Mouse (Mus musculus) gastrocnemius, postnatal 4 days (tissue): Measurements from ENCODE around the gene Aplnr. TPM values are rescaled to one million over a fixed set of nuclear protein-coding genes. Genes with fewer than 3 reads are reported as not detected.

Experiments
- DNase-seq, 2 experiments: peaks; one replicate each; pipeline ENCODE4 v3.0.0; 2021 to 2022; ENCODE audit warnings: low spot score in 2 of 2, mixed read lengths in 2 of 2
- long read RNA-seq, 2 experiments: library from polyadenylated mRNA; stranded (forward); transcript quantifications; one replicate each; pipeline ENCODE4 v2.0.0; 2021
- total RNA-seq, 2 experiments: library from RNA; stranded (reverse); gene quantifications; 2 replicates each; pipeline ENCODE4 v1.2.3; 2021

Gene Aplnr
- 10 to 100 TPM; 86.8 to 91.9 TPM for total RNA-seq
- long read RNA-seq, experiment 1, transcript Aplnr-201 (1 exons, 3,699 nt) = major isoform, 77 of 78 reads
- long read RNA-seq, experiment 1, partial matches to known transcripts = 0 of 78 reads
- long read RNA-seq, experiment 1, other reads (novel, unspliced or antisense) = 1 of 78 reads
- long read RNA-seq, experiment 2, transcript Aplnr-201 (1 exons, 3,699 nt) = major isoform, 93 of 96 reads
- long read RNA-seq, experiment 2, partial matches to known transcripts = 0 of 96 reads
- long read RNA-seq, experiment 2, other reads (novel, unspliced or antisense) = 3 of 96 reads

- DNase-seq = no peak
These were observed at the start of gene Aplnr for GRCm38 (mm10) chr2:85136089-85136488. Gene Aplnr (plus strand): TSS chr2:85136225.

- DNase-seq = peak in 1 of 2 experiments; percentile 15
These were observed 47.0 kb upstream of the Aplnr start for GRCm38 (mm10) chr2:85088716-85089646.

GRCm38 (mm10) chr2:85091325-85091724, 44.7 kb upstream of the Aplnr start:
- no peak for DNase-seq

- no peak for DNase-seq
These were observed 42.6 kb upstream of the Aplnr start for GRCm38 (mm10) chr2:85093376-85093775.

GRCm38 (mm10) chr2:85095906-85096305, 40.1 kb upstream of the Aplnr start:
- DNase-seq = no peak

GRCm38 (mm10) chr2:85098014-85098413, 38.0 kb upstream of the Aplnr start:
- no peak for DNase-seq

GRCm38 (mm10) chr2:85098824-85099511, 37.1 kb upstream of the Aplnr start:
- DNase-seq = peak; percentile 46 to 56

- DNase-seq = no peak
These were observed 32.8 kb upstream of the Aplnr start for GRCm38 (mm10) chr2:85103201-85103600.

- no peak for DNase-seq
These were observed 30.5 kb upstream of the Aplnr start for GRCm38 (mm10) chr2:85105426-85106013.

GRCm38 (mm10) chr2:85106068-85106790, 29.8 kb upstream of the Aplnr start:
- no peak for DNase-seq

GRCm38 (mm10) chr2:85106941-85107340, 29.1 kb upstream of the Aplnr start:
- DNase-seq = no peak

GRCm38 (mm10) chr2:85110288-85110875, 25.6 kb upstream of the Aplnr start:
- no peak for DNase-seq

GRCm38 (mm10) chr2:85123187-85123868, 12.7 kb upstream of the Aplnr start:
- no peak for DNase-seq

GRCm38 (mm10) chr2:85123869-85124535, 12.0 kb upstream of the Aplnr start:
- DNase-seq = peak in 1 of 2 experiments; percentile 59

GRCm38 (mm10) chr2:85129496-85129971, 6.5 kb upstream of the Aplnr start:
- no peak for DNase-seq

GRCm38 (mm10) chr2:85131226-85131625, 4.8 kb upstream of the Aplnr start:
- DNase-seq = no peak

GRCm38 (mm10) chr2:85131724-85132123, 4.3 kb upstream of the Aplnr start:
- DNase-seq = no peak

- no peak for DNase-seq
These were observed 3.8 kb upstream of the Aplnr start for GRCm38 (mm10) chr2:85132204-85132603.

GRCm38 (mm10) chr2:85135099-85135498, 926 bp upstream of the Aplnr start:
- DNase-seq = no peak
